Mouse (Mus musculus) gastrocnemius, adult 2 months (tissue): ENCODE results near the gene Ets1. TPM values are rescaled to one million over a fixed set of nuclear protein-coding genes. Genes with fewer than 3 reads are reported as not detected.

ENCODE experiments used
- DNase-seq: peaks from one replicate; pipeline ENCODE4 v3.0.0; 2022
- H3K27ac ChIP-seq: fragments of 200-600 bp; 2 replicates; pipeline ENCODE4 v1.8.1; 2022; ENCODE audit warnings: mild to moderate bottlenecking
- H3K4me3 ChIP-seq: fragments of 200-600 bp; 2 replicates; pipeline ENCODE4 v1.8.1; 2022; ENCODE audit warnings: mild to moderate bottlenecking, moderate library complexity
- CTCF ChIP-seq: fragments of 200-600 bp; IDR thresholded peaks from 2 replicates; pipeline ENCODE4 v1.8.1; 2022; ENCODE audit warnings: antibody characterized with exemption, mild to moderate bottlenecking, moderate library complexity
- intact Hi-C: fragments of 180-260 bp; cut with DNase I; formaldehyde crosslinking; loops from one replicate; pipeline ENCODE4 v1.15.1; 2025
- total RNA-seq, 2 experiments: library from RNA; stranded (reverse); gene quantifications; 2 replicates each; pipeline ENCODE4 v1.2.3; 2021

Gene Ets1
- total RNA-seq, 2 experiments from 2014 or later, result 11.6 to 11.7 TPM

GRCm38 (mm10) chr9:32657124-32657523 is 21.1 kb downstream of the Ets1 start:
- intact Hi-C loops, result loop anchor here (5.0 kb wide), 1 partner anchor 60 kb away; no protein-coding TSS in a partner anchor
- Histone ChIP-seq H3K27ac (peak overlapping the region; percentile 74), H3K4me3 (no peak overlapping the region)
- DNase-seq, result no peak
- TF ChIP-seq CTCF, result no peak

GRCm38 (mm10) chr9:32660406-32660960 is 24.5 kb downstream of the Ets1 start:
- TF ChIP-seq CTCF, result no peak
- Histone ChIP-seq H3K27ac (no peak overlapping the region), H3K4me3 (no peak overlapping the region)
- intact Hi-C loops, result no loop called here
- DNase-seq, result no peak

GRCm38 (mm10) chr9:32661071-32661470 is 25.1 kb downstream of the Ets1 start:
- intact Hi-C loops, result no loop called here
- no peak for TF ChIP-seq CTCF

GRCm38 (mm10) chr9:32661561-32661960 is 25.5 kb downstream of the Ets1 start:
- Histone ChIP-seq H3K4me3 (no peak overlapping the region), H3K27ac (no peak overlapping the region)
- DNase-seq, result no peak
- TF ChIP-seq CTCF, result no peak
- intact Hi-C loops, result no loop called here

More at GRCm38 (mm10) chr9:32661071-32661470, 25.1 kb downstream of the Ets1 start:
- no peak overlapping the region for H3K27ac ChIP-seq
- no peak for DNase-seq
- H3K4me3 ChIP-seq, result no peak overlapping the region

- peak overlapping the region; percentile 14 for H3K4me3 ChIP-seq
- TF ChIP-seq CTCF, result peak; percentile 18; the same call in 1 of the 2 replicates
- DNase-seq, result peak; percentile 69
- intact Hi-C loops, result no loop called here
- H3K27ac ChIP-seq, result peak overlapping the region; percentile 70
Observed at GRCm38 (mm10) chr9:32666611-32667517, 30.8 kb downstream of the Ets1 start.

GRCm38 (mm10) chr9:32667518-32667908 is 31.5 kb downstream of the Ets1 start:
- no peak for DNase-seq
- intact Hi-C loops, result no loop called here
- Histone ChIP-seq H3K4me3 (peak overlapping the region; percentile 14), H3K27ac (peak overlapping the region; percentile 70)
- TF ChIP-seq CTCF, result no peak

GRCm38 (mm10) chr9:32668075-32668673 is 32.2 kb downstream of the Ets1 start:
- TF ChIP-seq CTCF, result no peak
- DNase-seq, result no peak
- Histone ChIP-seq H3K4me3 (peak overlapping the region; percentile 14; the same call in 1 of the 2 replicates), H3K27ac (peak overlapping the region; percentile 70)
- intact Hi-C loops, result no loop called here

GRCm38 (mm10) chr9:32669397-32669796 is 33.4 kb downstream of the Ets1 start:
- DNase-seq, result no peak
- Histone ChIP-seq H3K4me3 (no peak overlapping the region), H3K27ac (no peak overlapping the region)
- no peak for TF ChIP-seq CTCF
- intact Hi-C loops, result no loop called here

GRCm38 (mm10) chr9:32671970-32672859 is 36.2 kb downstream of the Ets1 start:
- no peak for TF ChIP-seq CTCF

GRCm38 (mm10) chr9:32673923-32674322 is 37.9 kb downstream of the Ets1 start:
- TF ChIP-seq CTCF, result no peak
- intact Hi-C loops, result loop anchor here (5.0 kb wide), 2 partner anchors 82 to 108 kb away; no protein-coding TSS in a partner anchor
- no peak overlapping the region for H3K4me3 ChIP-seq
- H3K27ac ChIP-seq, result peak overlapping the region; percentile 72
- DNase-seq, result no peak

More at GRCm38 (mm10) chr9:32671970-32672859, 36.2 kb downstream of the Ets1 start:
- H3K4me3 ChIP-seq, result peak overlapping the region; percentile 65
- intact Hi-C loops, result loop anchor here (5.0 kb wide), 2 partner anchors 80 to 110 kb away; no protein-coding TSS in a partner anchor
- peak; percentile 82 for DNase-seq
- H3K27ac ChIP-seq, result peak overlapping the region; percentile 87

- Histone ChIP-seq H3K4me3 (peak overlapping the region; percentile 44), H3K27ac (peak overlapping the region; percentile 72)
- intact Hi-C loops, result no loop called here
- peak; percentile 51 for DNase-seq
- TF ChIP-seq CTCF, result no peak
Observed at GRCm38 (mm10) chr9:32675671-32676409, 39.8 kb downstream of the Ets1 start.
